Mouse (Mus musculus): ENCODE results near the gene Sec22b. TPM values are rescaled to one million over a fixed set of nuclear protein-coding genes. Genes with fewer than 3 reads are reported as not detected.

The Sec22b gene
- 106 and 117 TPM in 2 replicates for polyA plus RNA-seq (2015; fragmentation: Nextera tagmentation; extraction: Ambion mirVana)

GRCm38 (mm10) chr3:97900516-97901490 lies at the start of gene Sec22b:
Sec22b (plus strand) TSS chr3:97901190.
- peak within 1 kb of the TSS; percentile 93 for H3K9ac ChIP-seq
- H3K4me3 ChIP-seq: peak within 1 kb of the TSS; percentile 96
- H3K36me3 ChIP-seq (ENCODE audit: poor library complexity, severe bottlenecking): no peaks in the 10 kb centered on the region
- H3K4me2 ChIP-seq: peak within 1 kb of the TSS; percentile 77
- H3K4me1 ChIP-seq: peaks cover 17% of the 10 kb centered on the region
- 7% methylated on average over 41 of the region's 41 CpGs for WGBS
- no peaks in the 10 kb centered on the region for H3K9me3 ChIP-seq (replicated peaks)
- ATAC-seq: peak; percentile 90
- H3K27ac ChIP-seq: no peak within 1 kb of the TSS; the same call in 1 of the 2 replicates
- H3K27me3 ChIP-seq: no peaks in the 10 kb centered on the region

GRCm38 (mm10) chr3:97851803-97852202 lies 49.2 kb upstream of the Sec22b start:
- ATAC-seq: no peak
- no peak overlapping the region for H3K9ac ChIP-seq
- H3K4me1 ChIP-seq: peaks cover 4% of the 10 kb centered on the region; the same call in 1 of the 2 replicates
- H3K9me3 ChIP-seq (replicated peaks): no peaks in the 10 kb centered on the region
- no peaks in the 10 kb centered on the region for H3K27me3 ChIP-seq
- 89% methylated on average over 2 of the region's 2 CpGs for WGBS
- no peaks in the 10 kb centered on the region for H3K36me3 ChIP-seq (ENCODE audit: poor library complexity, severe bottlenecking)
- no peak overlapping the region for H3K4me3 ChIP-seq
- no peak overlapping the region for H3K27ac ChIP-seq
- no peak overlapping the region for H3K4me2 ChIP-seq

GRCm38 (mm10) chr3:97854575-97855384 lies 46.2 kb upstream of the Sec22b start:
- WGBS: 51% methylated on average over 9 of the region's 9 CpGs
- Histone ChIP-seq H3K4me2 (no peak overlapping the region), H3K4me1 (peaks cover 4% of the 10 kb centered on the region; the same call in 1 of the 2 replicates), H3K9ac (no peak overlapping the region), H3K27ac (peak overlapping the region; percentile 25; the same call in 1 of the 2 replicates), H3K27me3 (no peaks in the 10 kb centered on the region), H3K9me3 (replicated peaks) (no peaks in the 10 kb centered on the region), H3K36me3 (ENCODE audit: poor library complexity, severe bottlenecking) (no peaks in the 10 kb centered on the region), H3K4me3 (no peak overlapping the region)
- ATAC-seq: peak; percentile 89

GRCm38 (mm10) chr3:97859400-97859799 lies 41.6 kb upstream of the Sec22b start:
- no peaks in the 10 kb centered on the region for H3K27me3 ChIP-seq
- peaks cover 4% of the 10 kb centered on the region; the same call in 1 of the 2 replicates for H3K4me1 ChIP-seq
- H3K4me3 ChIP-seq: no peak overlapping the region
- H3K27ac ChIP-seq: no peak overlapping the region
- no peak overlapping the region for H3K9ac ChIP-seq
- no peak overlapping the region for H3K4me2 ChIP-seq
- WGBS: 90% methylated on average over 1 of the region's 1 CpGs
- H3K9me3 ChIP-seq (replicated peaks): no peaks in the 10 kb centered on the region
- no peak for ATAC-seq
- no peaks in the 10 kb centered on the region for H3K36me3 ChIP-seq (ENCODE audit: poor library complexity, severe bottlenecking)

GRCm38 (mm10) chr3:97860820-97861451 lies 40.1 kb upstream of the Sec22b start:
- H3K4me3 ChIP-seq: no peak overlapping the region
- WGBS: 89% methylated on average over 7 of the region's 7 CpGs
- ATAC-seq: no peak; the same call in 1 of the 2 replicates

GRCm38 (mm10) chr3:97866696-97867095 lies 34.3 kb upstream of the Sec22b start:
- H3K4me1 ChIP-seq: peaks cover 10% of the 10 kb centered on the region; the same call in 1 of the 2 replicates
- no peaks in the 10 kb centered on the region for H3K9me3 ChIP-seq (replicated peaks)
- peaks cover 38% of the 10 kb centered on the region for H3K27me3 ChIP-seq
- H3K4me3 ChIP-seq: peak overlapping the region; percentile 57
- H3K36me3 ChIP-seq (ENCODE audit: poor library complexity, severe bottlenecking): no peaks in the 10 kb centered on the region
- H3K27ac ChIP-seq: no peak overlapping the region
- H3K9ac ChIP-seq: no peak overlapping the region
- H3K4me2 ChIP-seq: peak overlapping the region; percentile 96
- 50% methylated on average over 4 of the region's 4 CpGs for WGBS
- no peak for ATAC-seq

More at GRCm38 (mm10) chr3:97860820-97861451, 40.1 kb upstream of the Sec22b start:
- Histone ChIP-seq H3K4me1 (no peaks in the 10 kb centered on the region), H3K36me3 (ENCODE audit: poor library complexity, severe bottlenecking) (no peaks in the 10 kb centered on the region), H3K27me3 (peaks cover 4% of the 10 kb centered on the region; the same call in 1 of the 2 replicates), H3K9ac (no peak overlapping the region), H3K9me3 (replicated peaks) (no peaks in the 10 kb centered on the region), H3K27ac (no peak overlapping the region), H3K4me2 (no peak overlapping the region)

GRCm38 (mm10) chr3:97867221-97868023 lies 33.6 kb upstream of the Sec22b start:
- ATAC-seq: peak; percentile 67
- Histone ChIP-seq H3K27me3 (peaks cover 38% of the 10 kb centered on the region), H3K9me3 (replicated peaks) (no peaks in the 10 kb centered on the region), H3K4me2 (peak overlapping the region; percentile 96), H3K36me3 (ENCODE audit: poor library complexity, severe bottlenecking) (no peaks in the 10 kb centered on the region), H3K4me1 (peaks cover 10% of the 10 kb centered on the region; the same call in 1 of the 2 replicates), H3K27ac (no peak overlapping the region), H3K9ac (peak overlapping the region; percentile 66), H3K4me3 (peak overlapping the region; percentile 57)
- 2% methylated on average over 26 of the region's 28 CpGs for WGBS

GRCm38 (mm10) chr3:97868024-97868689 lies 32.8 kb upstream of the Sec22b start:
- 3% methylated on average over 42 of the region's 42 CpGs for WGBS
- Histone ChIP-seq H3K4me1 (peaks cover 10% of the 10 kb centered on the region; the same call in 1 of the 2 replicates), H3K4me2 (peak overlapping the region; percentile 96), H3K4me3 (peak overlapping the region; percentile 57), H3K9ac (peak overlapping the region; percentile 66), H3K27ac (no peak overlapping the region), H3K9me3 (replicated peaks) (no peaks in the 10 kb centered on the region), H3K36me3 (ENCODE audit: poor library complexity, severe bottlenecking) (no peaks in the 10 kb centered on the region), H3K27me3 (peaks cover 38% of the 10 kb centered on the region)
- peak; percentile 96 for ATAC-seq

- no peak for ATAC-seq
- Histone ChIP-seq H3K27ac (no peak overlapping the region), H3K9me3 (replicated peaks) (no peaks in the 10 kb centered on the region), H3K4me2 (no peak overlapping the region), H3K27me3 (peaks cover 38% of the 10 kb centered on the region), H3K9ac (no peak overlapping the region), H3K36me3 (ENCODE audit: poor library complexity, severe bottlenecking) (no peaks in the 10 kb centered on the region), H3K4me1 (peaks cover 10% of the 10 kb centered on the region; the same call in 1 of the 2 replicates), H3K4me3 (no peak overlapping the region)
- WGBS: 54% methylated on average over 5 of the region's 5 CpGs
These were observed 32.3 kb upstream of the Sec22b start for GRCm38 (mm10) chr3:97868733-97869132.

- Histone ChIP-seq H3K9ac (no peak overlapping the region), H3K27me3 (peaks cover 38% of the 10 kb centered on the region), H3K27ac (no peak overlapping the region), H3K4me3 (no peak overlapping the region), H3K4me1 (peaks cover 10% of the 10 kb centered on the region; the same call in 1 of the 2 replicates), H3K9me3 (replicated peaks) (no peaks in the 10 kb centered on the region), H3K4me2 (no peak overlapping the region), H3K36me3 (ENCODE audit: poor library complexity, severe bottlenecking) (no peaks in the 10 kb centered on the region)
- 78% methylated on average over 4 of the region's 4 CpGs for WGBS
- ATAC-seq: no peak
These were observed 31.3 kb upstream of the Sec22b start for GRCm38 (mm10) chr3:97869730-97870129.
